Mouse (Mus musculus) kidney, postnatal 0 days (tissue): ENCODE data around the gene Cdkn1b. TPM values are rescaled to one million over a fixed set of nuclear protein-coding genes. Genes with fewer than 3 reads are reported as not detected.

Source experiments
- ATAC-seq: fragments of 200-750 bp; cut with Nextera tagmentation; replicated peaks from 2 replicates; pipeline ENCODE4 v1.8.0; 2017; ENCODE audit warnings: low read depth, moderate number of reproducible peaks, moderate TSS enrichment, moderate library complexity; ENCODE audit not compliant: low FRiP score
- DNase-seq: peaks from one replicate; pipeline ENCODE4 v3.0.0-alpha.2; 2016; ENCODE audit warnings: low spot score
- H3K27ac ChIP-seq: fragments of 300-500 bp; sonication (generic); 2 replicates; pipeline ENCODE4 v1.5.1; 2014; ENCODE audit warnings: mild to moderate bottlenecking
- H3K27me3 ChIP-seq: fragments of 300-500 bp; sonication (generic); 2 replicates; pipeline ENCODE4 v1.6.1; 2014; ENCODE audit warnings: low read length, mixed read lengths; ENCODE audit not compliant: insufficient read depth
- H3K36me3 ChIP-seq: fragments of 300-500 bp; sonication (generic); 2 replicates; pipeline ENCODE4 v1.6.1; 2014; ENCODE audit warnings: low read length, mixed read lengths; ENCODE audit not compliant: insufficient read depth
- H3K4me1 ChIP-seq: fragments of 300-500 bp; sonication (generic); replicated peaks from 2 replicates; pipeline ENCODE4 v1.6.1; 2014; ENCODE audit warnings: antibody characterized with exemption, low read length, mixed read lengths; ENCODE audit not compliant: insufficient read depth
- H3K4me2 ChIP-seq: fragments of 300-500 bp; sonication (generic); 2 replicates; pipeline ENCODE4 v1.6.1; 2014; ENCODE audit warnings: mild to moderate bottlenecking, low read length, moderate library complexity, mixed read lengths
- H3K4me3 ChIP-seq: fragments of 300-500 bp; sonication (generic); replicated peaks from 2 replicates; pipeline ENCODE4 v1.5.1; 2014; ENCODE audit warnings: low read depth, low read length
- H3K9ac ChIP-seq: fragments of 300-500 bp; sonication (generic); 2 replicates; pipeline ENCODE4 v1.6.1; 2014; ENCODE audit warnings: low read depth, low read length
- H3K9me3 ChIP-seq: fragments of 300-500 bp; sonication (generic); replicated peaks from 2 replicates; pipeline ENCODE4 v1.6.1; 2016; ENCODE audit warnings: low read length, inconsistent platforms, mixed read lengths
- CTCF ChIP-seq: IDR thresholded peaks from 2 replicates; pipeline ENCODE4 v1.5.1; 2016; ENCODE audit warnings: antibody characterized with exemption, low read depth, mild to moderate bottlenecking, moderate library complexity
- WGBS: fragments of 180-500 bp; shearing (Covaris S2); extraction: QIAGEN DNeasy Blood & Tissue Kit; methylation state at CpG from one replicate; pipeline ENCODE4 v1.1.7; 2014; 5-methylcytosine and 5-hydroxymethylcytosine counted together
- polyA plus RNA-seq: library from polyadenylated mRNA; unstranded; fragments of >200 nt; fragmentation: Nextera tagmentation; extraction: Ambion mirVana; gene quantifications from 2 replicates; pipeline ENCODE4 v1.2.1, GENCODE M21; 2015

Cdkn1b gene
- polyA plus RNA-seq, 1 experiment from 2014 or later = 25.1 TPM

DNA sequence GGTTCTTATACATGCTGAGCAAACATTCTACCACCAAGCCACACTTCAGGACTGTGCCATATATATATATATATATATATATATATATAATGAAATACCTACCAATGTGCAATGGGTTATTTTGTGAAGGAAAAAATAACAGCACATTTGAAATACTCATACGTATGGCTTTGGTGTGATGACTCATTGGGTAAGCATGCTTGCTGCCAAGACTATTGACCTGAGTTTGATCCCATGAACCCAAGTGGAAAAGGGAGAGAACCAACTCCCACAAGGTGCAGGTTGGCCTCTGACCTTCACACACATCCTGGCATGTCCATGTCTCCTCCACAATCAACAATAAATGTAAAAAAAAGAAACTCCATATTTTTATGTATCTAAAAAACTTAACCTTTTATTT is 48.1 kb downstream of the Cdkn1b start:
- Histone ChIP-seq H3K36me3 (no peaks in the 10 kb centered on the region), H3K4me2 (no peak overlapping the region), H3K4me3 (no peak overlapping the region), H3K27me3 (no peaks in the 10 kb centered on the region), H3K9me3 (no peaks in the 10 kb centered on the region), H3K27ac (no peak overlapping the region), H3K9ac (no peak overlapping the region), H3K4me1 (no peaks in the 10 kb centered on the region)
- 26% methylated on average over 1 of the region's 1 CpGs for WGBS
- no peak for TF ChIP-seq CTCF
- no peak for DNase-seq
- no peak; the same call in 1 of the 2 replicates for ATAC-seq

DNA sequence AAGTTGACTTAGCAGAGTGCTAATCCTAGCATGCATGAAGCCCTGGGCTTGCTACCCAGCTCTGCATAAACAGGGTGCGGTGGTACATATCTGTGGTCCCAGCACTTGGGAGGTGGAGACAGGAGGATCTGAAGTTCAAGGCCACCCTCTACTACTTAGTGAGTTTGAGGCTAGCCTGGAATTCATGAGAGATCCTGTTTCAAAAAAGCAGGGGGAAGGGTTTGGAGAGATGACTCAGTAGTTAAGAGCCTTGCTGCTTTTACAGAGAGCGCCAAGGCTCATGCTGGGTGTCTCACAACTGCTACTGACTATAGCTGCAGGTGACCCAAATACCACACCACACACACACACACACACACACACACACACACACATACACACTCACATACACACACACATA is 49.3 kb downstream of the Cdkn1b start:
- Histone ChIP-seq H3K4me1 (0 out of 2 replicates have a peak, but pooled peaks cover 5% of the 10 kb centered on the region), H3K36me3 (no peaks in the 10 kb centered on the region), H3K9me3 (no peaks in the 10 kb centered on the region), H3K27me3 (no peaks in the 10 kb centered on the region), H3K9ac (no peak overlapping the region), H3K4me2 (no peak overlapping the region), H3K27ac (no peak overlapping the region), H3K4me3 (no peak overlapping the region)
- no peak for DNase-seq
- ATAC-seq = no peak
- 90% methylated on average over 2 of the region's 2 CpGs for WGBS
- no peak for TF ChIP-seq CTCF

DNA sequence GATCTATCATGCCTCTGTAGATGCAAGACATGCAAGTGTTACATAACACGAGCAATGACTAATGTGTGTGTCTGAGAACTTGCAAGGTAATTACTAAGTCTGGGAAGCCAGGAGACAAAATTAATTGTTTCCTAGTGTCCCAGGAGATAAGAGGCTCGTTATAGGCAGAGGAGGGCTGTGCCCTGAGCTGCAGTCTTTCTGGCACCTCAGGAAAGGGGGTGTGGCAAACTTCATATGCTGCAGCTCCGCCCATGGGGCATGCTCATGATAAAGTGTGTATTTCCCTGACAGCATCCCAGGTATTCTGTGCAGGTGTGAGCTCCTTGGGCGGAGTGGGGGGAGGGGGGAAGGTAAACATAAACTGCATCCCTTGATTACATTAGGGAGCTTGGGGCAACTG is 51.9 kb downstream of the Cdkn1b start:
- Histone ChIP-seq H3K27ac (no peak overlapping the region), H3K9ac (no peak overlapping the region), H3K36me3 (no peaks in the 10 kb centered on the region), H3K4me1 (0 out of 2 replicates have a peak, but pooled peaks cover 5% of the 10 kb centered on the region), H3K4me2 (no peak overlapping the region), H3K4me3 (no peak overlapping the region), H3K27me3 (no peaks in the 10 kb centered on the region), H3K9me3 (no peaks in the 10 kb centered on the region)
- WGBS = 37% methylated on average over 4 of the region's 4 CpGs
- TF ChIP-seq CTCF = no peak
- ATAC-seq (no peak; the same call in 1 of the 2 replicates), DNase-seq (no peak)

Other genes starting within 250 kb of the Cdkn1b start
- gene Dusp16, start 127.8 kb upstream of the Cdkn1b start, polyA plus RNA-seq = 10.1 and 10.3 TPM in 2 replicates
- 5.2 and 5.6 TPM in 2 replicates for gene Crebl2, start 90.2 kb upstream of the Cdkn1b start, polyA plus RNA-seq
- 11.1 and 12.1 TPM in 2 replicates for gene Gpr19, start 21.8 kb upstream of the Cdkn1b start, polyA plus RNA-seq
- 4.4 and 4.5 TPM in 2 replicates for gene Apold1, start 61.3 kb downstream of the Cdkn1b start, polyA plus RNA-seq
- gene Ddx47, start 91.2 kb downstream of the Cdkn1b start, polyA plus RNA-seq = 85.9 and 91.6 TPM in 2 replicates
- gene Gprc5a, start 145.2 kb downstream of the Cdkn1b start, polyA plus RNA-seq = 14.6 and 15.7 TPM in 2 replicates
- gene Gprc5d, start 197.9 kb downstream of the Cdkn1b start, polyA plus RNA-seq = 0.08 TPM in 1 of 2 replicates, not detected in the other